In genomic region chr10:20141376-20141775, GRCm38 (mm10) we compare ENCODE assay signal across 19 mouse cellular contexts. TPM values are rescaled to one million over a fixed set of nuclear protein-coding genes. Genes with fewer than 3 reads are reported as not detected.
A peak's percentile ranks its signal among the peaks of the same experiment; 100 is the strongest.
DNase-seq lines count a peak whose midpoint lies in the region; ATAC-seq lines count a peak whose summit lies in the region.
"Had no signal": no experiment of that assay in that cellular context is flagged by ENCODE, and none has a peak within 500 bp of the region (broad histone marks: within the 10 kb centered on the region; RNA-seq: fewer than 3 reads in every experiment).

No protein-coding gene starts in this region.

- DNase-seq in hindbrain, embryonic 10.5 days (ENCODE audit: low spot score): peak; percentile 21
- DNase-seq in hindbrain, embryonic 11.5 days (ENCODE audit: low spot score): no peak
- DNase-seq in yolk sac, embryonic 10.5 days (ENCODE audit: low spot score): peak; percentile 51
- no peak for DNase-seq in right cerebral cortex, adult 2 months (ENCODE audit: low spot score in 2 of 2)
- DNase-seq in frontal cortex, postnatal 36 days (ENCODE audit: low spot score in 2 of 2): no peak
- DNase-seq: cerebellum, adult 9-10 months; gastrocnemius, postnatal 14 days; heart, postnatal 4 days; kidney, postnatal 14 days; lung, embryonic 14.5 days; thymus, postnatal 4 days had no signal

- H3K36me3 ChIP-seq in hindbrain, embryonic 10.5 days: no peaks in the 10 kb centered on the region
- H3K36me3 ChIP-seq in hindbrain, embryonic 11.5 days (ENCODE audit: control insufficient read depth, insufficient read depth, low read length): no peaks in the 10 kb centered on the region
- no peaks in the 10 kb centered on the region for H3K36me3 ChIP-seq in midbrain, embryonic 13.5 days
- no peaks in the 10 kb centered on the region for H3K36me3 ChIP-seq in midbrain, embryonic 15.5 days (replicated peaks)
- no peaks in the 10 kb centered on the region for H3K36me3 ChIP-seq in hindbrain, embryonic 12.5 days

- 55% methylated on average over 17 of the region's 17 CpGs for WGBS in hindbrain, embryonic 10.5 days
- WGBS in hindbrain, embryonic 11.5 days: 52% methylated on average over 17 of the region's 17 CpGs
- WGBS in midbrain, embryonic 13.5 days: 47% methylated on average over 17 of the region's 17 CpGs
- WGBS in midbrain, embryonic 15.5 days: 47% methylated on average over 17 of the region's 17 CpGs
- 41% methylated on average over 17 of the region's 17 CpGs for WGBS in hindbrain, embryonic 12.5 days

- ATAC-seq in hindbrain, embryonic 11.5 days (ENCODE audit: low FRiP score): no peak
- ATAC-seq in midbrain, embryonic 13.5 days: no peak
- ATAC-seq in midbrain, embryonic 15.5 days (replicated peaks): no peak
- ATAC-seq in hindbrain, embryonic 12.5 days (ENCODE audit: low FRiP score): no peak

- H3K4me3 ChIP-seq in hindbrain, embryonic 10.5 days: no peak overlapping the region
- H3K4me3 ChIP-seq in hindbrain, embryonic 11.5 days (ENCODE audit: low read depth, low read length): no peak overlapping the region
- H3K4me3 ChIP-seq in midbrain, embryonic 13.5 days (replicated peaks): no peak overlapping the region
- no peak overlapping the region for H3K4me3 ChIP-seq in midbrain, embryonic 15.5 days
- no peak overlapping the region for H3K4me3 ChIP-seq in hindbrain, embryonic 12.5 days
- H3K4me3 ChIP-seq: erythroblast, embryonic 14.5 days; myocyte; stomach, embryonic 15.5 days had no signal

- H3K4me1 ChIP-seq in hindbrain, embryonic 10.5 days (replicated peaks): peaks cover 5% of the 10 kb centered on the region; the same call in 1 of the 2 replicates
- no peaks in the 10 kb centered on the region for H3K4me1 ChIP-seq in hindbrain, embryonic 11.5 days (replicated peaks; ENCODE audit: control insufficient read depth, insufficient read depth, low read length)
- no peaks in the 10 kb centered on the region for H3K4me1 ChIP-seq in midbrain, embryonic 13.5 days (replicated peaks)
- H3K4me1 ChIP-seq in midbrain, embryonic 15.5 days: no peaks in the 10 kb centered on the region
- H3K4me1 ChIP-seq in hindbrain, embryonic 12.5 days: no peaks in the 10 kb centered on the region
- H3K4me1 ChIP-seq: stomach, embryonic 15.5 days had no signal

- no peak overlapping the region for H3K4me2 ChIP-seq in hindbrain, embryonic 11.5 days (replicated peaks; ENCODE audit: low read depth, low read length)
- peak overlapping the region; percentile 8; the same call in 1 of the 2 replicates for H3K4me2 ChIP-seq in midbrain, embryonic 13.5 days (replicated peaks)
- no peak overlapping the region for H3K4me2 ChIP-seq in midbrain, embryonic 15.5 days
- peak overlapping the region; percentile 9; the same call in 1 of the 2 replicates for H3K4me2 ChIP-seq in hindbrain, embryonic 12.5 days (replicated peaks)
- H3K4me2 ChIP-seq: heart, embryonic 11.5 days; lung, embryonic 14.5 days; stomach, embryonic 15.5 days had no signal

- no peaks in the 10 kb centered on the region for H3K9me3 ChIP-seq in hindbrain, embryonic 10.5 days
- H3K9me3 ChIP-seq in hindbrain, embryonic 11.5 days (ENCODE audit: control insufficient read depth, low read length): no peaks in the 10 kb centered on the region
- H3K9me3 ChIP-seq in midbrain, embryonic 13.5 days: no peaks in the 10 kb centered on the region
- H3K9me3 ChIP-seq in midbrain, embryonic 15.5 days: no peaks in the 10 kb centered on the region
- no peaks in the 10 kb centered on the region for H3K9me3 ChIP-seq in hindbrain, embryonic 12.5 days (replicated peaks)
- H3K9me3 ChIP-seq: G1E; stomach, embryonic 15.5 days had no signal

- peaks cover 8% of the 10 kb centered on the region for H3K27me3 ChIP-seq in hindbrain, embryonic 10.5 days (ENCODE audit: insufficient read depth, poor library complexity, severe bottlenecking)
- no peaks in the 10 kb centered on the region for H3K27me3 ChIP-seq in hindbrain, embryonic 11.5 days (ENCODE audit: control insufficient read depth, insufficient read depth, low read length)
- peaks cover 6% of the 10 kb centered on the region for H3K27me3 ChIP-seq in midbrain, embryonic 13.5 days
- no peaks in the 10 kb centered on the region for H3K27me3 ChIP-seq in midbrain, embryonic 15.5 days (replicated peaks)
- peaks cover 2% of the 10 kb centered on the region; the same call in 1 of the 2 replicates for H3K27me3 ChIP-seq in hindbrain, embryonic 12.5 days
- H3K27me3 ChIP-seq: stomach, embryonic 15.5 days had no signal

- no peak overlapping the region for H3K9ac ChIP-seq in hindbrain, embryonic 11.5 days (ENCODE audit: low read depth, low read length)
- no peak overlapping the region for H3K9ac ChIP-seq in midbrain, embryonic 13.5 days (replicated peaks)
- H3K9ac ChIP-seq in midbrain, embryonic 15.5 days: no peak overlapping the region
- no peak overlapping the region for H3K9ac ChIP-seq in hindbrain, embryonic 12.5 days
- H3K9ac ChIP-seq: lung, embryonic 14.5 days; stomach, embryonic 15.5 days had no signal

- H3K27ac ChIP-seq in hindbrain, embryonic 10.5 days: peak overlapping the region; percentile 23; the same call in 1 of the 2 replicates
- no peak overlapping the region for H3K27ac ChIP-seq in hindbrain, embryonic 11.5 days (ENCODE audit: low read depth, low read length)
- no peak overlapping the region for H3K27ac ChIP-seq in midbrain, embryonic 13.5 days
- no peak overlapping the region for H3K27ac ChIP-seq in midbrain, embryonic 15.5 days
- no peak overlapping the region for H3K27ac ChIP-seq in hindbrain, embryonic 12.5 days
- H3K27ac ChIP-seq: stomach, embryonic 15.5 days had no signal

RNA-seq across cellular contexts. Expression of gene Map7, which starts 6.9 kb away (rescaled TPM):
- polyA plus RNA-seq in hindbrain, embryonic 10.5 days (2016; fragmentation: Nextera tagmentation; extraction: Ambion mirVana): 8.9 and 10.0 TPM in 2 replicates
- polyA plus RNA-seq in hindbrain, embryonic 11.5 days (2014; fragmentation: Nextera tagmentation; extraction: Ambion mirVana): 5.8 and 6.7 TPM in 2 replicates
- 5.1 and 5.8 TPM in 2 replicates for polyA plus RNA-seq in midbrain, embryonic 13.5 days (2015; fragmentation: Nextera tagmentation; extraction: Ambion mirVana)
- 6.6 and 7.7 TPM in 2 replicates for polyA plus RNA-seq in midbrain, embryonic 15.5 days (2015; fragmentation: Nextera tagmentation; extraction: Ambion mirVana)
- 10.5 and 12.3 TPM in 2 replicates for polyA plus RNA-seq in hindbrain, embryonic 12.5 days (2016; fragmentation: Nextera tagmentation; extraction: Ambion mirVana)

Comparison
In these comparisons a context has a peak if more than half of its experiments do, and no peak if none do; other contexts are left out.
1. DNase-seq: peak in hindbrain, embryonic 10.5 days (single experiment) and yolk sac, embryonic 10.5 days (single experiment); none in hindbrain, embryonic 11.5 days (single experiment), right cerebral cortex, adult 2 months (0 of 2) and frontal cortex, postnatal 36 days (0 of 2).
2. H3K4me2 ChIP-seq: peak in midbrain, embryonic 13.5 days (single experiment) and hindbrain, embryonic 12.5 days (single experiment); none in hindbrain, embryonic 11.5 days (single experiment) and midbrain, embryonic 15.5 days (single experiment).